Mouse (Mus musculus) spleen, postnatal 4 days (tissue): Measurements from ENCODE around the gene Phyh.
"Not testable (repeated sequence)": the region's sequence is repeated elsewhere in the genome, so short reads cannot be mapped to it uniquely, and the experiment has no call there.

Experiments used
- DNase-seq, 2 experiments: peaks; one replicate each; pipeline ENCODE4 v3.0.0; 2022; ENCODE audit warnings: low spot score in 2 of 2

Phyh gene

GRCm38 (mm10) chr2:4917326-4918021 lies 1.3 kb upstream of the Phyh start:
- peak; percentile 53 to 78 for DNase-seq

- DNase-seq = no peak
These were observed 2.2 kb downstream of the Phyh start for GRCm38 (mm10) chr2:4921019-4921418.

GRCm38 (mm10) chr2:4922476-4923164 lies 3.8 kb downstream of the Phyh start:
- no peak for DNase-seq

- DNase-seq = no peak
These were observed 8.6 kb downstream of the Phyh start for GRCm38 (mm10) chr2:4927391-4927790.

GRCm38 (mm10) chr2:4929230-4929629 lies 10.4 kb downstream of the Phyh start:
- DNase-seq = no peak

- no peak for DNase-seq
These were observed 15.7 kb downstream of the Phyh start for GRCm38 (mm10) chr2:4934516-4934915.

GRCm38 (mm10) chr2:4937931-4938330 lies 19.1 kb downstream of the Phyh start:
- DNase-seq = no peak

GRCm38 (mm10) chr2:4940861-4941260 lies 22.0 kb downstream of the Phyh start:
- peak in 1 of 2 experiments; percentile 41 for DNase-seq

- DNase-seq = not testable (repeated sequence)
These were observed 30.9 kb downstream of the Phyh start for GRCm38 (mm10) chr2:4949691-4950090.

GRCm38 (mm10) chr2:4950986-4951385 lies 32.2 kb downstream of the Phyh start:
- no peak for DNase-seq

GRCm38 (mm10) chr2:4954216-4954760 lies 35.5 kb downstream of the Phyh start:
- no peak for DNase-seq

GRCm38 (mm10) chr2:4958039-4958438 lies 39.2 kb downstream of the Phyh start:
- no peak for DNase-seq

- DNase-seq = no peak
These were observed 49.0 kb downstream of the Phyh start for GRCm38 (mm10) chr2:4967806-4968205.

- DNase-seq = no peak
These were observed 50.3 kb downstream of the Phyh start for GRCm38 (mm10) chr2:4969083-4969482.

GRCm38 (mm10) chr2:4975807-4976206 lies 57.0 kb downstream of the Phyh start, which contains the start of gene Ucma:
TSS of gene Ucma (plus strand) at chr2:4976122.
- no peak for DNase-seq

GRCm38 (mm10) chr2:4978091-4978490 lies 59.3 kb downstream of the Phyh start:
- DNase-seq = no peak

GRCm38 (mm10) chr2:4983987-4984386 lies 65.2 kb downstream of the Phyh start:
- DNase-seq = no peak

GRCm38 (mm10) chr2:4985000-4985399 lies 66.2 kb downstream of the Phyh start:
- DNase-seq = no peak

GRCm38 (mm10) chr2:4986798-4987197 lies 68.0 kb downstream of the Phyh start:
- no peak for DNase-seq

- DNase-seq = no peak
These were observed 68.8 kb downstream of the Phyh start for GRCm38 (mm10) chr2:4987388-4988180.
